Mouse (Mus musculus): Measurements from ENCODE around the gene Epm2aip1. TPM values are rescaled to one million over a fixed set of nuclear protein-coding genes. Genes with fewer than 3 reads are reported as not detected.
A peak's percentile ranks its signal among the peaks of the same experiment; 100 is the strongest.

The Epm2aip1 gene
- polyA plus RNA-seq, 1 experiment from 2014 or later = 27.0 TPM

- Histone ChIP-seq H3K36me3 (no peaks in the 10 kb centered on the region), H3K9ac (peak overlapping the region; percentile 31; the same call in 1 of the 2 replicates), H3K4me2 (peak overlapping the region; percentile 91), H3K4me1 (peaks cover 17% of the 10 kb centered on the region), H3K4me3 (replicated peaks) (peak overlapping the region; percentile 55), H3K9me3 (replicated peaks) (0 out of 2 replicates have a peak, but pooled peaks cover 9% of the 10 kb centered on the region), H3K27ac (no peak overlapping the region), H3K27me3 (peaks cover 61% of the 10 kb centered on the region)
- peak; percentile 47 for ATAC-seq (replicated peaks; ENCODE audit: low FRiP score)
- 1% methylated on average over 52 of the region's 98 CpGs for WGBS
Measured at GRCm38 (mm10) chr9:111311843-111312441, 40.2 kb downstream of the Epm2aip1 start.

GRCm38 (mm10) chr9:111312442-111313141 is 40.9 kb downstream of the Epm2aip1 start:
- peak; percentile 71 for ATAC-seq (replicated peaks; ENCODE audit: low FRiP score)
- Histone ChIP-seq H3K4me2 (peak overlapping the region; percentile 91), H3K4me3 (replicated peaks) (peak overlapping the region; percentile 55), H3K27me3 (peaks cover 66% of the 10 kb centered on the region), H3K9me3 (replicated peaks) (0 out of 2 replicates have a peak, but pooled peaks cover 9% of the 10 kb centered on the region), H3K9ac (peak overlapping the region; percentile 31), H3K4me1 (peaks cover 17% of the 10 kb centered on the region), H3K27ac (no peak overlapping the region), H3K36me3 (no peaks in the 10 kb centered on the region)
- WGBS = under 1% methylated on average over 36 of the region's 59 CpGs

- no peaks in the 10 kb centered on the region for H3K36me3 ChIP-seq
- no peak overlapping the region for H3K27ac ChIP-seq
- no peak overlapping the region; the same call in 1 of the 2 replicates for H3K4me3 ChIP-seq (replicated peaks)
- ATAC-seq (replicated peaks; ENCODE audit: low FRiP score) = no peak
- H3K4me2 ChIP-seq = 0 out of 2 replicates have a peak overlapping the region, but pooled peaks have one; percentile 91
- H3K4me1 ChIP-seq = peaks cover 17% of the 10 kb centered on the region
- H3K9ac ChIP-seq = no peak overlapping the region
- 0 out of 2 replicates have a peak, but pooled peaks cover 9% of the 10 kb centered on the region for H3K9me3 ChIP-seq (replicated peaks)
- peaks cover 71% of the 10 kb centered on the region for H3K27me3 ChIP-seq
- 18% methylated on average over 5 of the region's 6 CpGs for WGBS
Measured at GRCm38 (mm10) chr9:111313299-111313698, 41.6 kb downstream of the Epm2aip1 start.

DNA sequence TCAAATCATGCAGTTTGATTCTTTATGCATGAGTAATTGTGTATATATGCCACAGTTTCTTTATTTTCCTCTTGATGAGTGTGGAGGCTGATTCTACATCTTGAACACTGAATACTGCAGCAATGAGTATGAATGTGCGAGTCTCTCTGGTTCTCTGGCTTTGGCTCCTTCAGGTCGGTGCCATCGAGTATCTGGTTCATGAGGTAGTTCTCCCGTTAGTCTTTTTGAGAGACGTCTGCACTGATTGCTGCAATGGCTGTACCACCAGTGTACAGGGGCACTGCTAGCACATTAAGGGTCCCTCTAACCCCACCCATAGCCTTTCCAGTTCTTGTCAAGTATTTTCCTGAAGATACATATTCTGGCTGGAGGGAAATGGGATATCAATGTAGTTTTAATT is 42.1 kb downstream of the Epm2aip1 start:
- Histone ChIP-seq H3K9me3 (replicated peaks) (0 out of 2 replicates have a peak, but pooled peaks cover 9% of the 10 kb centered on the region), H3K4me3 (replicated peaks) (no peak overlapping the region), H3K27me3 (peaks cover 71% of the 10 kb centered on the region), H3K4me2 (no peak overlapping the region), H3K36me3 (no peaks in the 10 kb centered on the region), H3K4me1 (peaks cover 17% of the 10 kb centered on the region), H3K27ac (no peak overlapping the region), H3K9ac (no peak overlapping the region)
- 14% methylated on average over 5 of the region's 5 CpGs for WGBS
- ATAC-seq (replicated peaks; ENCODE audit: low FRiP score) = no peak

GRCm38 (mm10) chr9:111314219-111314618 is 42.5 kb downstream of the Epm2aip1 start:
- Histone ChIP-seq H3K27me3 (peaks cover 72% of the 10 kb centered on the region), H3K9ac (no peak overlapping the region), H3K4me2 (no peak overlapping the region), H3K4me1 (peaks cover 17% of the 10 kb centered on the region), H3K9me3 (replicated peaks) (0 out of 2 replicates have a peak, but pooled peaks cover 9% of the 10 kb centered on the region), H3K27ac (no peak overlapping the region), H3K4me3 (replicated peaks) (no peak overlapping the region), H3K36me3 (no peaks in the 10 kb centered on the region)
- ATAC-seq (replicated peaks; ENCODE audit: low FRiP score) = no peak
- 43% methylated on average over 5 of the region's 5 CpGs for WGBS

- no peak overlapping the region for H3K27ac ChIP-seq
- H3K4me3 ChIP-seq (replicated peaks) = no peak overlapping the region
- no peaks in the 10 kb centered on the region for H3K36me3 ChIP-seq
- no peaks in the 10 kb centered on the region for H3K4me1 ChIP-seq
- H3K4me2 ChIP-seq = no peak overlapping the region
- WGBS = 79% methylated on average over 4 of the region's 4 CpGs
- peaks cover 16% of the 10 kb centered on the region for H3K27me3 ChIP-seq
- H3K9ac ChIP-seq = no peak overlapping the region
- H3K9me3 ChIP-seq (replicated peaks) = no peaks in the 10 kb centered on the region
- no peak for ATAC-seq (replicated peaks; ENCODE audit: low FRiP score)
Measured at GRCm38 (mm10) chr9:111320912-111321311, 49.2 kb downstream of the Epm2aip1 start.

DNA sequence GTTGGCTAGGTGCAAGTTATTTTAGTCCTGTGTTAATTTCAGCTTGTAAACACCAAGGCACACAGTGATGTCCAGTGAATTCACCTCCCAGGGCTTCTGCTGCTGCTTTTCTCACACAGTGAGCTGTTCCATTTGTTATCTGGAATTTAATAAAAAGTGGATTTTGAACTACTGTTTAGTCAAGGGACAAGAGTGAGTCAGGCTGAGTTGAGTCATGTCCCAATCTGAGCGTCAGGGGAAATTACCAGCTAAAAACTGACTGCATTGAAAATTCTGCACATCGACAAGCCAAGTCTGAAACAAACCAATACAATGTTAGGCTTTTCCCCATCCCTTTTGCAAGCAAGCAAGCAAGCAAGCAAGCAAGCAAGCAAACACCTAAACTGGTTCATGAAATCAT is 53.2 kb downstream of the Epm2aip1 start:
- H3K27me3 ChIP-seq = no peaks in the 10 kb centered on the region; the same call in 1 of the 2 replicates
- ATAC-seq (replicated peaks; ENCODE audit: low FRiP score) = no peak
- no peak overlapping the region for H3K27ac ChIP-seq
- no peaks in the 10 kb centered on the region for H3K36me3 ChIP-seq
- no peak overlapping the region for H3K4me3 ChIP-seq (replicated peaks)
- H3K4me2 ChIP-seq = no peak overlapping the region
- H3K9me3 ChIP-seq (replicated peaks) = no peaks in the 10 kb centered on the region
- H3K9ac ChIP-seq = no peak overlapping the region
- 91% methylated on average over 2 of the region's 2 CpGs for WGBS
- no peaks in the 10 kb centered on the region for H3K4me1 ChIP-seq

Other genes starting within 250 kb of the Epm2aip1 start
- 1.3 TPM in 2 replicates for gene Ccrl2, start 214.4 kb upstream of the Epm2aip1 start, polyA plus RNA-seq (2015; fragmentation: Nextera tagmentation; extraction: Ambion mirVana)
- 35.9 and 37.9 TPM in 2 replicates for gene Lrrfip2, start 154.3 kb upstream of the Epm2aip1 start, polyA plus RNA-seq (2015; fragmentation: Nextera tagmentation; extraction: Ambion mirVana)
- gene Mlh1, start 138 bp upstream of the Epm2aip1 start, polyA plus RNA-seq (2015; fragmentation: Nextera tagmentation; extraction: Ambion mirVana) = 38.8 and 40.2 TPM in 2 replicates
- 0.44 and 0.75 TPM in 2 replicates for gene Trank1, start 39.8 kb downstream of the Epm2aip1 start, polyA plus RNA-seq (2015; fragmentation: Nextera tagmentation; extraction: Ambion mirVana)
- gene Dclk3, start 167.2 kb downstream of the Epm2aip1 start, polyA plus RNA-seq (2015; fragmentation: Nextera tagmentation; extraction: Ambion mirVana) = 3.2 TPM in 2 replicates